Mouse (Mus musculus): ENCODE results near the gene Gramd4. TPM values are rescaled to one million over a fixed set of nuclear protein-coding genes. Genes with fewer than 3 reads are reported as not detected.
"Not testable (repeated sequence)": the region's sequence is repeated elsewhere in the genome, so short reads cannot be mapped to it uniquely, and the experiment has no call there.

Gene Gramd4
- total RNA-seq, 2 experiments from 2014 or later = 30.4 to 34.7 TPM

GRCm38 (mm10) chr15:86085301-86086225 lies 28.1 kb downstream of the Gramd4 start:
- no peak for DNase-seq (ENCODE audit: low spot score)
- intact Hi-C loops (cut with DNase I) = no loop called here

- intact Hi-C loops (cut with DNase I) = no loop called here
- no peak for DNase-seq (ENCODE audit: low spot score)
Observed at GRCm38 (mm10) chr15:86086291-86086706, 28.8 kb downstream of the Gramd4 start.

GRCm38 (mm10) chr15:86087591-86088149 lies 30.2 kb downstream of the Gramd4 start:
- no peak for DNase-seq (ENCODE audit: low spot score)
- intact Hi-C loops (cut with DNase I) = no loop called here

- no peak for DNase-seq (ENCODE audit: low spot score)
- intact Hi-C loops (cut with DNase I) = no loop called here
Observed at GRCm38 (mm10) chr15:86088266-86088790, 30.8 kb downstream of the Gramd4 start.

- DNase-seq (ENCODE audit: low spot score) = no peak
- intact Hi-C loops (cut with DNase I) = no loop called here
Observed at GRCm38 (mm10) chr15:86089091-86089744, 31.7 kb downstream of the Gramd4 start.

GRCm38 (mm10) chr15:86089991-86090529 lies 32.6 kb downstream of the Gramd4 start:
- peak; percentile 80 for DNase-seq (ENCODE audit: low spot score)
- intact Hi-C loops (cut with DNase I) = loop anchor here (2.0 kb wide), 3 partner anchors 23 to 35 kb away; no protein-coding TSS in a partner anchor

- no peak for DNase-seq (ENCODE audit: low spot score)
- intact Hi-C loops (cut with DNase I) = loop anchor here (2.0 kb wide), 3 partner anchors 22 to 36 kb away; no protein-coding TSS in a partner anchor
Observed at GRCm38 (mm10) chr15:86090578-86090977, 33.1 kb downstream of the Gramd4 start.

GRCm38 (mm10) chr15:86091201-86091997 lies 33.9 kb downstream of the Gramd4 start:
- DNase-seq (ENCODE audit: low spot score) = no peak
- intact Hi-C loops (cut with DNase I) = loop anchor here (2.0 kb wide), 3 partner anchors 21 to 37 kb away; no protein-coding TSS in a partner anchor

- DNase-seq (ENCODE audit: low spot score) = no peak
- intact Hi-C loops (cut with DNase I) = loop anchor here (2.0 kb wide), 3 partner anchors 21 to 37 kb away; no protein-coding TSS in a partner anchor
Observed at GRCm38 (mm10) chr15:86091998-86092670, 34.6 kb downstream of the Gramd4 start.

- peak; percentile 34 for DNase-seq (ENCODE audit: low spot score)
- intact Hi-C loops (cut with DNase I) = no loop called here
Observed at GRCm38 (mm10) chr15:86093236-86093635, 35.7 kb downstream of the Gramd4 start.

- no peak for DNase-seq (ENCODE audit: low spot score)
- intact Hi-C loops (cut with DNase I) = no loop called here
Observed at GRCm38 (mm10) chr15:86094324-86095121, 37.0 kb downstream of the Gramd4 start.

- no peak for DNase-seq (ENCODE audit: low spot score)
- intact Hi-C loops (cut with DNase I) = no loop called here
Observed at GRCm38 (mm10) chr15:86095722-86096603, 38.5 kb downstream of the Gramd4 start.

GRCm38 (mm10) chr15:86096604-86097020 lies 39.1 kb downstream of the Gramd4 start:
- intact Hi-C loops (cut with DNase I); DNase-seq (ENCODE audit: low spot score): not testable (repeated sequence)

GRCm38 (mm10) chr15:86097871-86098270 lies 40.4 kb downstream of the Gramd4 start:
- DNase-seq (ENCODE audit: low spot score) = no peak
- intact Hi-C loops (cut with DNase I) = no loop called here

- DNase-seq (ENCODE audit: low spot score) = no peak
- intact Hi-C loops (cut with DNase I) = no loop called here
Observed at GRCm38 (mm10) chr15:86101585-86101984, 44.1 kb downstream of the Gramd4 start.

GRCm38 (mm10) chr15:86102308-86102707 lies 44.8 kb downstream of the Gramd4 start:
- intact Hi-C loops (cut with DNase I) = no loop called here
- DNase-seq (ENCODE audit: low spot score) = no peak

All from heart, postnatal 25 days (tissue).